Mouse (Mus musculus) layer of hippocampus, postnatal 10 days (tissue): ENCODE data around the gene Fut2. TPM values are rescaled to one million over a fixed set of nuclear protein-coding genes. Genes with fewer than 3 reads are reported as not detected.
A peak's percentile ranks its signal among the peaks of the same experiment; 100 is the strongest.

Experiments used
- DNase-seq, 2 experiments: peaks; one replicate each; pipeline ENCODE4 v3.0.0; 2021; ENCODE audit warnings: low spot score in 2 of 2
- total RNA-seq, 2 experiments: library from RNA; stranded (reverse); gene quantifications; 2 replicates each; pipeline ENCODE4 v1.2.3; 2021

Gene Fut2
- total RNA-seq, 2 experiments from 2014 or later: 0.22 TPM; not detected in 1

- DNase-seq: no peak
Observed at GRCm38 (mm10) chr7:45639561-45640027, 26.6 kb downstream of the Fut2 start, which contains the start of gene Mamstr. TSS of gene Mamstr (plus strand) at chr7:45639977.

- DNase-seq: peak; percentile 93 to 95
Observed at GRCm38 (mm10) chr7:45638623-45639401, 27.4 kb downstream of the Fut2 start.

- DNase-seq: no peak
Observed at GRCm38 (mm10) chr7:45637710-45638109, 28.5 kb downstream of the Fut2 start.

GRCm38 (mm10) chr7:45635711-45636688, 30.2 kb downstream of the Fut2 start:
- DNase-seq: no peak

GRCm38 (mm10) chr7:45634946-45635681, 31.1 kb downstream of the Fut2 start:
- no peak for DNase-seq

GRCm38 (mm10) chr7:45632499-45632898, 33.7 kb downstream of the Fut2 start:
- DNase-seq: peak; percentile 45 to 56

GRCm38 (mm10) chr7:45630064-45630907, 35.9 kb downstream of the Fut2 start:
- DNase-seq: no peak

- peak; percentile 81 to 89 for DNase-seq
Observed at GRCm38 (mm10) chr7:45628364-45629294, 37.6 kb downstream of the Fut2 start.

GRCm38 (mm10) chr7:45627261-45627660, 38.9 kb downstream of the Fut2 start, which contains the start of gene Rasip1:
TSS of gene Rasip1 (plus strand) at chr7:45627488.
- no peak for DNase-seq

GRCm38 (mm10) chr7:45626571-45627076, 39.6 kb downstream of the Fut2 start:
- DNase-seq: no peak

GRCm38 (mm10) chr7:45625481-45625880, 40.7 kb downstream of the Fut2 start:
- no peak for DNase-seq

GRCm38 (mm10) chr7:45624718-45625117, 41.5 kb downstream of the Fut2 start:
- no peak for DNase-seq

- no peak for DNase-seq
Observed at GRCm38 (mm10) chr7:45623507-45623906, 42.7 kb downstream of the Fut2 start.

- no peak for DNase-seq
Observed at GRCm38 (mm10) chr7:45621443-45621842, 44.8 kb downstream of the Fut2 start, which contains the start of gene Izumo1. TSS of gene Izumo1 (plus strand) at chr7:45621811.

- DNase-seq: no peak
Observed at GRCm38 (mm10) chr7:45619592-45619991, 46.6 kb downstream of the Fut2 start.

GRCm38 (mm10) chr7:45618316-45618715, 47.9 kb downstream of the Fut2 start:
- no peak for DNase-seq

- no peak for DNase-seq
Observed at GRCm38 (mm10) chr7:45617042-45617695, 49.0 kb downstream of the Fut2 start, which contains the start of gene Fut1. TSS of gene Fut1 (plus strand) at chr7:45617289.

- DNase-seq: no peak
Observed at GRCm38 (mm10) chr7:45616277-45616676, 49.9 kb downstream of the Fut2 start.
